22 mouse cellular contexts compared by ENCODE assay signal in the genomic region with DNA sequence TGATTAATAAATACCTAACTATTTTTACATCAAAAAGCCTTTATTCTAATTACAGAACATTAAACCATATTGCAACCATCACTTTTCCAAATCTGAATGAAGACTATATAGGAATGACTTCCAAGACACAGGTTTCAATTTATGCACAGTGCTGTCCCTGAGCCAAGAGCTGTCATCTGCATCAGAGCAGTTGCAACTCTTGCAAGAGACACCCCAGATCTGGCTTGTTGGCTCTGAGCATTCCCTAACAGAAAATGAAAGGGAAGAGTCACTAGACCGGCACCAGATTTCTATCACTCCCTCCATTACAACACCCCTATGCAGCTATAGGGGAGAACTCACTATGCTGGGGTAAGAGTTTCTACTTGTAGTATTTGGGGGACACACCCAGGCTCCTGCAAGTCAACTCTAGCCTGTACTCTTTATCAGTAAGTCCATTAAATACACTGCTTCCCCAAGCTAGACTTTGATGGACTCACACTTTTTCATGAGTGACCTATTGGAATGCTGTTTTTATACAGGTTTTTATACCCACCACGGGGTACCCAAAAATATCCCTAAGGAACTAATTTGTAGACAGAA. TPM values are rescaled to one million over a fixed set of nuclear protein-coding genes. Genes with fewer than 3 reads are reported as not detected.
A peak's percentile ranks its signal among the peaks of the same experiment; 100 is the strongest.
DNase-seq lines count a peak whose midpoint lies in the region; ATAC-seq and TF ChIP-seq lines count a peak whose summit lies in the region.
"Had no signal": no experiment of that assay in that cellular context is flagged by ENCODE, and none has a peak within 500 bp of the region (broad histone marks: within the 10 kb centered on the region; RNA-seq: fewer than 3 reads in every experiment).

No protein-coding gene starts in this region.

- H3K27ac ChIP-seq in forebrain, embryonic 15.5 days (replicated peaks), result peak overlapping the region; percentile 69
- H3K27ac ChIP-seq in forebrain, embryonic 10.5 days, result no peak overlapping the region
- H3K27ac ChIP-seq in lung, embryonic 14.5 days (ENCODE audit: low read depth), result no peak overlapping the region
- H3K27ac ChIP-seq: embryonic facial prominence, embryonic 12.5 days; hindbrain, embryonic 12.5 days; limb, embryonic 13.5 days; macrophage; neural tube, embryonic 12.5 days; stomach, postnatal 0 days had no signal

- no peak overlapping the region for H3K4me3 ChIP-seq in forebrain, embryonic 15.5 days
- no peak overlapping the region for H3K4me3 ChIP-seq in forebrain, embryonic 10.5 days
- H3K4me3 ChIP-seq in lung, embryonic 14.5 days (ENCODE audit: low read depth, low read length), result no peak overlapping the region
- H3K4me3 ChIP-seq: embryonic facial prominence, embryonic 12.5 days; hindbrain, embryonic 12.5 days; limb, embryonic 13.5 days; neural tube, embryonic 12.5 days had no signal

- H3K27me3 ChIP-seq in forebrain, embryonic 15.5 days, result no peaks in the 10 kb centered on the region
- H3K27me3 ChIP-seq in forebrain, embryonic 10.5 days (ENCODE audit: poor library complexity, severe bottlenecking), result no peaks in the 10 kb centered on the region
- H3K27me3 ChIP-seq in lung, embryonic 14.5 days (ENCODE audit: insufficient read depth, low read length), result no peaks in the 10 kb centered on the region
- H3K27me3 ChIP-seq: embryonic facial prominence, embryonic 12.5 days; hindbrain, embryonic 12.5 days; limb, embryonic 13.5 days; neural tube, embryonic 12.5 days had no signal

- no peak for TF ChIP-seq CTCF in lung, embryonic 14.5 days (IDR thresholded peaks at IDR 0.05; ENCODE audit: low read depth)

- H3K9ac ChIP-seq in forebrain, embryonic 15.5 days (replicated peaks), result no peak overlapping the region
- H3K9ac ChIP-seq in lung, embryonic 14.5 days, result no peak overlapping the region
- H3K9ac ChIP-seq: embryonic facial prominence, embryonic 12.5 days; hindbrain, embryonic 12.5 days; limb, embryonic 13.5 days; neural tube, embryonic 12.5 days had no signal

- H3K9me3 ChIP-seq in forebrain, embryonic 15.5 days, result no peaks in the 10 kb centered on the region
- no peaks in the 10 kb centered on the region for H3K9me3 ChIP-seq in forebrain, embryonic 10.5 days
- no peaks in the 10 kb centered on the region for H3K9me3 ChIP-seq in lung, embryonic 14.5 days (ENCODE audit: low read depth, low read length)
- H3K9me3 ChIP-seq: embryonic facial prominence, embryonic 12.5 days; hindbrain, embryonic 12.5 days; limb, embryonic 13.5 days; neural tube, embryonic 12.5 days had no signal

- no peaks in the 10 kb centered on the region for H3K36me3 ChIP-seq in forebrain, embryonic 15.5 days
- no peaks in the 10 kb centered on the region for H3K36me3 ChIP-seq in forebrain, embryonic 10.5 days (replicated peaks)
- no peaks in the 10 kb centered on the region for H3K36me3 ChIP-seq in lung, embryonic 14.5 days (ENCODE audit: insufficient read depth)
- H3K36me3 ChIP-seq: embryonic facial prominence, embryonic 12.5 days; hindbrain, embryonic 12.5 days; limb, embryonic 13.5 days; neural tube, embryonic 12.5 days had no signal

- peaks cover 8% of the 10 kb centered on the region; the same call in 1 of the 2 replicates for H3K4me1 ChIP-seq in forebrain, embryonic 15.5 days
- H3K4me1 ChIP-seq in forebrain, embryonic 10.5 days, result 0 out of 2 replicates have a peak, but pooled peaks cover 3% of the 10 kb centered on the region
- no peaks in the 10 kb centered on the region for H3K4me1 ChIP-seq in lung, embryonic 14.5 days (ENCODE audit: insufficient read depth)
- H3K4me1 ChIP-seq: embryonic facial prominence, embryonic 12.5 days; hindbrain, embryonic 12.5 days; limb, embryonic 13.5 days; neural tube, embryonic 12.5 days had no signal

- DNase-seq in forebrain, embryonic 10.5 days (ENCODE audit: extremely low spot score, low spot score), result no peak
- peak; percentile 5 for DNase-seq in lung, embryonic 14.5 days
- DNase-seq in lung, postnatal 10 days, result no peak
- no peak for DNase-seq in urinary bladder, postnatal 4 days (ENCODE audit: low spot score in 2 of 2)
- DNase-seq in kidney, adult 9 months, result no peak
- DNase-seq: adrenal gland, adult 2 months; heart, postnatal 10 days; kidney, adult 8-10 months; kidney, postnatal 36 days; lung, adult 18-20 months; right cerebral cortex, adult 18-20 months had no signal

- ATAC-seq in forebrain, embryonic 15.5 days (replicated peaks), result peak; percentile 81
- no peak for ATAC-seq in lung, embryonic 14.5 days (ENCODE audit: insufficient read depth)
- 0 out of 2 replicates have a peak, but pooled peaks have one; percentile 42 for ATAC-seq in erythroid progenitor cell, adult 5-6 weeks (replicated peaks; ENCODE audit: low FRiP score, poor library complexity, severe bottlenecking)
- ATAC-seq: inflammation-experienced regulatory T-cells, adult 6 months had no signal

- no peak overlapping the region for H3K4me2 ChIP-seq in forebrain, embryonic 15.5 days (replicated peaks)
- no peak overlapping the region for H3K4me2 ChIP-seq in lung, embryonic 14.5 days
- H3K4me2 ChIP-seq: embryonic facial prominence, embryonic 12.5 days; heart, embryonic 11.5 days; hindbrain, embryonic 12.5 days; limb, embryonic 13.5 days; midbrain, embryonic 11.5 days; neural tube, embryonic 12.5 days had no signal

- WGBS in forebrain, embryonic 15.5 days, result 62% methylated on average over 2 of the region's 2 CpGs
- 91% methylated on average over 2 of the region's 2 CpGs for WGBS in forebrain, embryonic 10.5 days
- 63% methylated on average over 2 of the region's 2 CpGs for WGBS in lung, embryonic 14.5 days

RNA-seq across cellular contexts. Expression of a gene that starts 37.9 kb away (rescaled TPM):
- polyA plus RNA-seq in forebrain, embryonic 15.5 days (2015; fragmentation: Nextera tagmentation; extraction: Ambion mirVana), result 87.9 and 91.8 TPM in 2 replicates
- polyA plus RNA-seq in forebrain, embryonic 10.5 days (2016; fragmentation: Nextera tagmentation; extraction: Ambion mirVana), result 29.1 and 29.4 TPM in 2 replicates
- polyA plus RNA-seq in lung, embryonic 14.5 days (2014; fragmentation: Nextera tagmentation; extraction: Ambion mirVana), result 47.4 and 50.2 TPM in 2 replicates
- total RNA-seq in erythroid progenitor cell, adult 5-6 weeks (2015; ENCODE audit: low replicate concordance), result 320 and 322 TPM in 2 replicates
- total RNA-seq in erythroid progenitor cell, adult 5-6 weeks (2017; ENCODE audit: low replicate concordance), result 212 and 220 TPM in 2 replicates
